Comparison of ENCODE assay signal across 13 mouse cellular contexts in the genomic region with DNA sequence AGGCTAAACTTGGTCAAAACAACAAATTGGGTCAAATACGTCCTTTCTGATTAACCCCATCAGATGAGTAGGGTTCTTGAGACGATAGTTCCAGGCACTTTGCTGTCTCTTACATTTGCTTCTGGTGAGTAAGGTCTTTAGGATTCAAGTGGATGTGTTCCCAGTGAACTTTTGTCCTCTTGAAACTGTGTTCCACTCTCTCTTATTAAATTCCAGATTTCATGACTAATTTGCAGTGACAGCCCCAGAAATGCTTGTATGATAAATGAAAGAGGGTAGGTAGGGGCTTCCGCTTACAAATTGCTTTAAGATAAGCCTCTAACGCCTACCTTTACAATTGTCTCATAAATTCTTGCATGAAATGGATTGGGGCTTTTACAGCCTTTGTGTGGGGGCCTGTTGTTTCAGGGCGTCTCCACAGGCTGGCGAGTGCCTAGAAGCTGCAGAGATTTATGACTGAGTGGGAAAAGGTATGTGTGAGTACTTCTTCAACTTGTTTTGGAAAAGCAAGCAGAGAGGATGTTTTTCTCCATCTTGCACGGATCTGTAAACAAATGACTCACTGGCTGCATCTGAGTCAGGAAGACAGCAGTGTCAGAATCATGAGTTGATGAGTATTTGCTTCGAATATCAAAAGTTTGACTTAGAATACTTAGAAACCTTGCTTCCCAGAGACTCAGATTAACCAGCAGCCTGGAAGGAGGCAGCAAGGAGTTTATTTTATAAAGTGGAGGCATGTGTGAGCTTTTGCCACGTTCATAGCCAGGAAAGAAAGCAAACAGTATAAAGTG.
DNase-seq lines count a peak whose midpoint lies in the region; ATAC-seq lines count a peak whose summit lies in the region.
"Had no signal": no experiment of that assay in that cellular context is flagged by ENCODE, and none has a peak within 500 bp of the region (broad histone marks: within the 10 kb centered on the region; RNA-seq: fewer than 3 reads in every experiment).

No protein-coding gene starts in this region.

- H3K4me1 ChIP-seq in limb, embryonic 12.5 days (replicated peaks) = peaks cover 24% of the 10 kb centered on the region
- peaks cover 21% of the 10 kb centered on the region for H3K4me1 ChIP-seq in limb, embryonic 10.5 days
- H3K4me1 ChIP-seq in intestine, embryonic 16.5 days (ENCODE audit: control insufficient read depth, insufficient read depth, low read length) = peaks cover 24% of the 10 kb centered on the region

- 22% methylated on average over 9 of the region's 9 CpGs for WGBS in limb, embryonic 12.5 days
- 30% methylated on average over 9 of the region's 9 CpGs for WGBS in limb, embryonic 10.5 days
- WGBS in intestine, embryonic 16.5 days = 15% methylated on average over 9 of the region's 9 CpGs

- no peaks in the 10 kb centered on the region for H3K27me3 ChIP-seq in limb, embryonic 12.5 days
- no peaks in the 10 kb centered on the region for H3K27me3 ChIP-seq in limb, embryonic 10.5 days (ENCODE audit: low read depth, poor library complexity, severe bottlenecking)
- no peaks in the 10 kb centered on the region for H3K27me3 ChIP-seq in intestine, embryonic 16.5 days (replicated peaks; ENCODE audit: control insufficient read depth, insufficient read depth, low read length)
- H3K27me3 ChIP-seq: midbrain, embryonic 15.5 days; neural tube, embryonic 12.5 days had no signal

- no peak overlapping the region for H3K9ac ChIP-seq in limb, embryonic 12.5 days (replicated peaks)
- no peak overlapping the region for H3K9ac ChIP-seq in intestine, embryonic 16.5 days (ENCODE audit: low read depth, low read length)
- H3K9ac ChIP-seq: midbrain, embryonic 15.5 days; neural tube, embryonic 12.5 days had no signal

- H3K4me2 ChIP-seq in limb, embryonic 12.5 days = no peak overlapping the region
- H3K4me2 ChIP-seq in intestine, embryonic 16.5 days (ENCODE audit: low read depth, low read length) = no peak overlapping the region
- H3K4me2 ChIP-seq: midbrain, embryonic 15.5 days; neural tube, embryonic 12.5 days had no signal

- no peaks in the 10 kb centered on the region for H3K36me3 ChIP-seq in limb, embryonic 12.5 days
- no peaks in the 10 kb centered on the region for H3K36me3 ChIP-seq in limb, embryonic 10.5 days
- H3K36me3 ChIP-seq in intestine, embryonic 16.5 days (ENCODE audit: control insufficient read depth, insufficient read depth, low read length) = no peaks in the 10 kb centered on the region
- H3K36me3 ChIP-seq: hindbrain, embryonic 10.5 days; midbrain, embryonic 15.5 days; neural tube, embryonic 12.5 days had no signal

- peak overlapping the region; percentile 73 for H3K27ac ChIP-seq in limb, embryonic 12.5 days
- no peak overlapping the region for H3K27ac ChIP-seq in limb, embryonic 10.5 days
- H3K27ac ChIP-seq in intestine, embryonic 16.5 days (ENCODE audit: low read length) = peak overlapping the region; percentile 24
- H3K27ac ChIP-seq: midbrain, embryonic 15.5 days; neural tube, embryonic 12.5 days had no signal

- no peaks in the 10 kb centered on the region for H3K9me3 ChIP-seq in limb, embryonic 12.5 days
- H3K9me3 ChIP-seq in limb, embryonic 10.5 days (replicated peaks) = no peaks in the 10 kb centered on the region
- H3K9me3 ChIP-seq in intestine, embryonic 16.5 days (ENCODE audit: control insufficient read depth, low read length) = no peaks in the 10 kb centered on the region
- H3K9me3 ChIP-seq: hindbrain, embryonic 10.5 days; midbrain, embryonic 15.5 days; neural tube, embryonic 12.5 days had no signal

- DNase-seq in embryo, embryonic 11 days = peak; percentile 35
- DNase-seq in embryo, embryonic 9.5 days (ENCODE audit: extremely low spot score) = no peak
- no peak for DNase-seq in limb, embryonic 10.5 days (ENCODE audit: low spot score)
- DNase-seq in NIH3T3 (ENCODE audit: low read depth) = peak; percentile 56
- DNase-seq in B cell, adult 2 months = no peak
- DNase-seq: adrenal gland, postnatal 14 days; thymus, adult 2 months had no signal

- ATAC-seq in limb, embryonic 12.5 days (ENCODE audit: insufficient number of reproducible peaks, insufficient read depth, low FRiP score, low TSS enrichment, low read depth) = no peak
- no peak for ATAC-seq in intestine, embryonic 16.5 days
- ATAC-seq in erythroid progenitor cell, adult 5-6 weeks (replicated peaks; ENCODE audit: low FRiP score, poor library complexity, severe bottlenecking) = no peak

- no peak overlapping the region for H3K4me3 ChIP-seq in limb, embryonic 12.5 days (replicated peaks)
- H3K4me3 ChIP-seq in limb, embryonic 10.5 days = no peak overlapping the region
- H3K4me3 ChIP-seq in intestine, embryonic 16.5 days (ENCODE audit: low read length) = no peak overlapping the region
- H3K4me3 ChIP-seq: hindbrain, embryonic 10.5 days; midbrain, embryonic 15.5 days; neural tube, embryonic 12.5 days had no signal

Comparison
In these comparisons a context has a peak if more than half of its experiments do, and no peak if none do; other contexts are left out.
1. DNase-seq: peak in embryo, embryonic 11 days (single experiment) and NIH3T3 (single experiment); none in embryo, embryonic 9.5 days (single experiment), limb, embryonic 10.5 days (single experiment) and B cell, adult 2 months (0 of 2).